Mouse (Mus musculus) E14TG2a.4 (cell line): ENCODE measurements around the gene 1700023F06Rik.

Experiments used
- H3K27me3 ChIP-seq: 2 replicates; pipeline ENCODE4 v1.6.1; 2014; ENCODE audit warnings: low read length, control low read depth; ENCODE audit not compliant: insufficient read depth
- H3K36me3 ChIP-seq: 2 replicates; pipeline ENCODE4 v1.6.1; 2014; ENCODE audit warnings: low read length, control low read depth; ENCODE audit not compliant: insufficient read depth
- H3K4me1 ChIP-seq: replicated peaks from 2 replicates; pipeline ENCODE4 v1.6.1; 2014; ENCODE audit warnings: low read depth, low read length, control low read depth
- H3K4me3 ChIP-seq: replicated peaks from 2 replicates; pipeline ENCODE4 v1.5.1; 2014; ENCODE audit warnings: mild to moderate bottlenecking, low read length
- H3K9me3 ChIP-seq: 2 replicates; pipeline ENCODE4 v1.6.1; 2014; ENCODE audit warnings: low read length, control low read depth
- CTCF ChIP-seq: conservative IDR thresholded peaks from 2 replicates; pipeline ENCODE4 v1.5.1; 2014; ENCODE audit warnings: low read length
- NANOG ChIP-seq: IDR thresholded peaks from 2 replicates; pipeline ENCODE4 v1.6.1; 2014; ENCODE audit warnings: borderline replicate concordance, low read length, mixed read lengths
- POU5F1 ChIP-seq: IDR thresholded peaks from 2 replicates; pipeline ENCODE4 v1.6.1; 2014; ENCODE audit warnings: low read length, borderline replicate concordance

Gene 1700023F06Rik

GRCm38 (mm10) chr11:103174411-103174832 is 33.9 kb downstream of the 1700023F06Rik start:
- Histone ChIP-seq H3K36me3 (no peaks in the 10 kb centered on the region), H3K4me1 (peaks cover 83% of the 10 kb centered on the region), H3K27me3 (peaks cover 44% of the 10 kb centered on the region), H3K9me3 (no peaks in the 10 kb centered on the region), H3K4me3 (no peak overlapping the region)
- no peak for TF ChIP-seq NANOG
- no peak for TF ChIP-seq POU5F1
- TF ChIP-seq CTCF = no peak

- Histone ChIP-seq H3K27me3 (peaks cover 50% of the 10 kb centered on the region), H3K4me1 (peaks cover 81% of the 10 kb centered on the region), H3K36me3 (no peaks in the 10 kb centered on the region), H3K9me3 (no peaks in the 10 kb centered on the region), H3K4me3 (no peak overlapping the region)
- no peak for TF ChIP-seq POU5F1
- no peak for TF ChIP-seq NANOG
Measured at GRCm38 (mm10) chr11:103173771-103174344, 34.5 kb downstream of the 1700023F06Rik start.

GRCm38 (mm10) chr11:103173041-103173770 is 35.2 kb downstream of the 1700023F06Rik start:
- no peak for TF ChIP-seq POU5F1
- TF ChIP-seq NANOG = no peak
- TF ChIP-seq CTCF = no peak
- Histone ChIP-seq H3K9me3 (no peaks in the 10 kb centered on the region), H3K4me1 (peaks cover 75% of the 10 kb centered on the region), H3K27me3 (peaks cover 50% of the 10 kb centered on the region), H3K36me3 (no peaks in the 10 kb centered on the region), H3K4me3 (no peak overlapping the region)

GRCm38 (mm10) chr11:103172392-103173040 is 35.8 kb downstream of the 1700023F06Rik start:
- TF ChIP-seq NANOG (no peak), POU5F1 (no peak)
- peaks cover 68% of the 10 kb centered on the region for H3K4me1 ChIP-seq
- peaks cover 51% of the 10 kb centered on the region for H3K27me3 ChIP-seq
- H3K4me3 ChIP-seq = no peak overlapping the region
- H3K9me3 ChIP-seq = no peaks in the 10 kb centered on the region
- no peaks in the 10 kb centered on the region for H3K36me3 ChIP-seq

- H3K27me3 ChIP-seq = peaks cover 54% of the 10 kb centered on the region
- no peaks in the 10 kb centered on the region for H3K36me3 ChIP-seq
- H3K4me3 ChIP-seq = peak overlapping the region; percentile 81
- peaks cover 61% of the 10 kb centered on the region for H3K4me1 ChIP-seq
- no peaks in the 10 kb centered on the region for H3K9me3 ChIP-seq
- TF ChIP-seq NANOG (no peak), CTCF (no peak), POU5F1 (no peak)
Measured at GRCm38 (mm10) chr11:103171703-103172391, 36.5 kb downstream of the 1700023F06Rik start.

GRCm38 (mm10) chr11:103171286-103171620 is 37.1 kb downstream of the 1700023F06Rik start:
- no peak for TF ChIP-seq NANOG
- no peak for TF ChIP-seq POU5F1
- TF ChIP-seq CTCF = no peak
- Histone ChIP-seq H3K9me3 (no peaks in the 10 kb centered on the region), H3K4me1 (peaks cover 55% of the 10 kb centered on the region), H3K27me3 (peaks cover 54% of the 10 kb centered on the region), H3K4me3 (peak overlapping the region; percentile 81), H3K36me3 (no peaks in the 10 kb centered on the region)

GRCm38 (mm10) chr11:103170494-103171285 is 37.7 kb downstream of the 1700023F06Rik start, which contains the start of gene Fmnl1:
Gene Fmnl1 (plus strand): TSS chr11:103171107.
- Histone ChIP-seq H3K9me3 (peaks cover 4% of the 10 kb centered on the region), H3K36me3 (no peaks in the 10 kb centered on the region), H3K4me1 (peaks cover 49% of the 10 kb centered on the region), H3K27me3 (peaks cover 54% of the 10 kb centered on the region), H3K4me3 (peak within 1 kb of the TSS; percentile 81)
- TF ChIP-seq POU5F1 (no peak), NANOG (no peak), CTCF (no peak)

GRCm38 (mm10) chr11:103170111-103170493 is 38.3 kb downstream of the 1700023F06Rik start:
- no peak for TF ChIP-seq NANOG
- no peak for TF ChIP-seq CTCF
- TF ChIP-seq POU5F1 = no peak
- Histone ChIP-seq H3K4me1 (peaks cover 44% of the 10 kb centered on the region), H3K9me3 (peaks cover 4% of the 10 kb centered on the region)

More at GRCm38 (mm10) chr11:103170111-103170493, 38.3 kb downstream of the 1700023F06Rik start:
- Histone ChIP-seq H3K27me3 (peaks cover 54% of the 10 kb centered on the region), H3K36me3 (no peaks in the 10 kb centered on the region), H3K4me3 (peak overlapping the region; percentile 81)
